ENCODE assay signal across 9 mouse cellular contexts in the genomic region with DNA sequence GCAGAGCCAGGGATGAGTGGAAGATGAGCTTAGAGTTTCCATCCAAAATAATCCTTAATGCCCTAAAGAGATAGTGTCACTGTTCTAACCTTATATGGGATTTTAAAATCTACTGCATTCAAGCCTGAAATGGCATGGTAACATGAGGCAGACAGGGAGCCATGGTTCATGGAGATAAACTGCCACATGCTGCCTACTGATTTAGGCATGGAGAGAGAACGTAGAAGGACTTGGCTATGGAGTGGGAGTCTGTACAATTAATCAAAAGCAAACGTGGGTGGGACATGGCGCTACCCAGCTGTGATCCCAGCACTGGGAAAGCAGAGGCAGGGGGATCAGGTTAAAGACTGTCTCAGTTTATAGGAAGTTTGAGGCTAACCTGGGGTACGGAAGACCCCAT. TPM values are rescaled to one million over a fixed set of nuclear protein-coding genes. Genes with fewer than 3 reads are reported as not detected.
A peak's percentile ranks its signal among the peaks of the same experiment; 100 is the strongest.
DNase-seq lines count a peak whose midpoint lies in the region; ATAC-seq and TF ChIP-seq lines count a peak whose summit lies in the region.
"Had no signal": no experiment of that assay in that cellular context is flagged by ENCODE, and none has a peak within 500 bp of the region (broad histone marks: within the 10 kb centered on the region; RNA-seq: fewer than 3 reads in every experiment).

No protein-coding gene starts in this region.

- no peak for TF ChIP-seq EP300 in CH12.LX (IDR thresholded peaks at IDR 0.05; ENCODE audit: low read length)

- no peak overlapping the region for H3K9ac ChIP-seq in heart, embryonic 12.5 days
- no peak overlapping the region for H3K9ac ChIP-seq in kidney, embryonic 16.5 days (replicated peaks; ENCODE audit: low read length)
- H3K9ac ChIP-seq in CH12.LX (ENCODE audit: insufficient read depth, low read depth): no peak overlapping the region
- no peak overlapping the region for H3K9ac ChIP-seq in forebrain, postnatal 0 days

- no peaks in the 10 kb centered on the region for H3K9me3 ChIP-seq in heart, embryonic 12.5 days (replicated peaks)
- H3K9me3 ChIP-seq in kidney, embryonic 16.5 days (ENCODE audit: low read length): 0 out of 2 replicates have a peak, but pooled peaks cover 3% of the 10 kb centered on the region
- H3K9me3 ChIP-seq in CH12.LX (replicated peaks; ENCODE audit: low read length): no peaks in the 10 kb centered on the region
- H3K9me3 ChIP-seq in forebrain, postnatal 0 days (ENCODE audit: low read length): no peaks in the 10 kb centered on the region

- H3K4me3 ChIP-seq in heart, embryonic 12.5 days: no peak overlapping the region
- no peak overlapping the region for H3K4me3 ChIP-seq in kidney, embryonic 16.5 days (ENCODE audit: low read length)
- no peak overlapping the region for H3K4me3 ChIP-seq in CH12.LX (replicated peaks in 1 of 3; ENCODE audit: low read depth in 2 of 3, low read length in 2 of 3, poor library complexity in 1 of 3)
- H3K4me3 ChIP-seq in forebrain, postnatal 0 days (ENCODE audit: low read depth, low read length): no peak overlapping the region

- TF ChIP-seq POLR2A in CH12.LX (IDR thresholded peaks at IDR 0.05; ENCODE audit: low read depth, low read length): no peak
- no peak for TF ChIP-seq POLR2A in brain, embryonic 14.5 days (IDR thresholded peaks at IDR 0.05; ENCODE audit: borderline replicate concordance, extremely low read depth, insufficient read depth, insufficient read length, poor library complexity, severe bottlenecking)

- no peak for TF ChIP-seq RAD21 in CH12.LX (IDR thresholded peaks at IDR 0.05; ENCODE audit: low read depth, low read length)

- no peak for TF ChIP-seq CTCF in CH12.LX (conservative IDR thresholded peaks at IDR 0.05 in 1 of 2, IDR thresholded peaks at IDR 0.05 in 1 of 2; ENCODE audit: low read depth in 2 of 2, low read length in 2 of 2)
- no peak for TF ChIP-seq CTCF in brain, embryonic 14.5 days (IDR thresholded peaks at IDR 0.05; ENCODE audit: borderline replicate concordance, extremely low read depth, insufficient read depth, insufficient read length)
- TF ChIP-seq CTCF in forebrain, postnatal 0 days (IDR thresholded peaks at IDR 0.05; ENCODE audit: low read depth): no peak

- H3K79me2 ChIP-seq in CH12.LX (replicated peaks; ENCODE audit: control insufficient read depth, extremely low read depth, insufficient read depth, poor library complexity, severe bottlenecking): no peaks in the 10 kb centered on the region

- H3K27ac ChIP-seq in heart, embryonic 12.5 days (ENCODE audit: poor library complexity, severe bottlenecking): no peak overlapping the region
- H3K27ac ChIP-seq in kidney, embryonic 16.5 days (ENCODE audit: low read length): peak overlapping the region; percentile 35
- H3K27ac ChIP-seq in CH12.LX (ENCODE audit: insufficient read depth, low read depth): no peak overlapping the region
- no peak overlapping the region for H3K27ac ChIP-seq in forebrain, postnatal 0 days (ENCODE audit: low read depth, low read length)

- DNase-seq in heart, adult 11 months: no peak
- DNase-seq in kidney, postnatal 10 days: no peak
- DNase-seq in CH12.LX (ENCODE audit: extremely low read depth): no peak
- DNase-seq in brain, embryonic 14.5 days (ENCODE audit: low read depth): peak; percentile 13
- DNase-seq in retina, postnatal 1 day: no peak
- no peak for DNase-seq in forebrain, postnatal 0 days
- DNase-seq: right cerebral cortex, postnatal 4 days had no signal

- dilution Hi-C loops in CH12.LX (cut with MboI; ENCODE audit: extremely low pct_ligation_motif_present, extremely low pct_unique_long_range_greater_than_20kb, low sequenced_read_pairs): no loop called here

- 0 out of 2 replicates have a peak overlapping the region, but pooled peaks have one; percentile 47 for H3K4me2 ChIP-seq in heart, embryonic 12.5 days
- H3K4me2 ChIP-seq in kidney, embryonic 16.5 days (replicated peaks; ENCODE audit: low read depth, low read length): peak overlapping the region; percentile 47
- peak overlapping the region; percentile 58 for H3K4me2 ChIP-seq in CH12.LX (ENCODE audit: insufficient read depth, low read depth, poor library complexity, severe bottlenecking)
- no peak overlapping the region for H3K4me2 ChIP-seq in forebrain, postnatal 0 days (ENCODE audit: low read depth)

- ATAC-seq in heart, embryonic 12.5 days (ENCODE audit: insufficient number of reproducible peaks, low FRiP score): no peak
- ATAC-seq in kidney, embryonic 16.5 days (ENCODE audit: low FRiP score, low TSS enrichment): peak; percentile 64
- no peak for ATAC-seq in forebrain, postnatal 0 days

- H3K4me1 ChIP-seq in heart, embryonic 12.5 days (replicated peaks): peaks cover 11% of the 10 kb centered on the region; the same call in 1 of the 2 replicates
- H3K4me1 ChIP-seq in kidney, embryonic 16.5 days (ENCODE audit: insufficient read depth, low read length): 0 out of 2 replicates have a peak, but pooled peaks cover 7% of the 10 kb centered on the region
- peaks cover 12 to 17% of the 10 kb centered on the region in 2 experiments for H3K4me1 ChIP-seq in CH12.LX (ENCODE audit: control insufficient read depth in 1 of 2, insufficient read depth in 2 of 2)
- 0 out of 2 replicates have a peak, but pooled peaks cover 3% of the 10 kb centered on the region for H3K4me1 ChIP-seq in forebrain, postnatal 0 days (ENCODE audit: insufficient read depth)

- in situ Hi-C loops in CH12.LX (cut with MboI; ENCODE audit: low pct_ligation_motif_present, low pct_unique_long_range_greater_than_20kb, low sequenced_read_pairs): no loop called here

- no peaks in the 10 kb centered on the region for H3K36me3 ChIP-seq in heart, embryonic 12.5 days
- no peaks in the 10 kb centered on the region for H3K36me3 ChIP-seq in kidney, embryonic 16.5 days (ENCODE audit: insufficient read depth, low read length)
- H3K36me3 ChIP-seq in CH12.LX (replicated peaks in 1 of 2; ENCODE audit: control insufficient read depth in 1 of 2, insufficient read depth in 1 of 2, low read length in 1 of 2): no peaks in the 10 kb centered on the region
- no peaks in the 10 kb centered on the region for H3K36me3 ChIP-seq in forebrain, postnatal 0 days (ENCODE audit: insufficient read depth)

- 74% methylated on average over 4 of the region's 4 CpGs for WGBS in heart, embryonic 12.5 days
- 48% methylated on average over 4 of the region's 4 CpGs for WGBS in kidney, embryonic 16.5 days
- 64% methylated on average over 4 of the region's 4 CpGs for WGBS in forebrain, postnatal 0 days

- H3K27me3 ChIP-seq in heart, embryonic 12.5 days (replicated peaks): no peaks in the 10 kb centered on the region
- H3K27me3 ChIP-seq in kidney, embryonic 16.5 days (ENCODE audit: insufficient read depth, low read length): no peaks in the 10 kb centered on the region
- no peaks in the 10 kb centered on the region for H3K27me3 ChIP-seq in CH12.LX (replicated peaks)
- H3K27me3 ChIP-seq in forebrain, postnatal 0 days (ENCODE audit: insufficient read depth, low read length): no peaks in the 10 kb centered on the region

TF ChIP-seq in CH12.LX, 34 proteins besides CTCF, POLR2A, EP300 and RAD21:
- no peak for TF ChIP-seq POLR2AphosphoS2 (IDR thresholded peaks at IDR 0.05; ENCODE audit: low read depth, low read length)
- no peak for TF ChIP-seq USF1 (IDR thresholded peaks at IDR 0.05; ENCODE audit: low read depth, low read length)
- TF ChIP-seq SMC3 (IDR thresholded peaks at IDR 0.05; ENCODE audit: low read depth, low read length): no peak
- TF ChIP-seq ZC3H11A (IDR thresholded peaks at IDR 0.05; ENCODE audit: low read depth, low read length): no peak
- no peak for TF ChIP-seq JUND (conservative IDR thresholded peaks at IDR 0.05; ENCODE audit: low read depth, low read length)
- no peak for TF ChIP-seq TBP (conservative IDR thresholded peaks at IDR 0.05; ENCODE audit: low read depth, low read length)
- TF ChIP-seq MAFK (IDR thresholded peaks at IDR 0.05; ENCODE audit: insufficient replicate concordance, low read length): no peak
- TF ChIP-seq BHLHE40 (IDR thresholded peaks at IDR 0.05; ENCODE audit: low read depth, low read length): no peak

RNA-seq across cellular contexts. Expression of a gene that starts 32.1 kb away (rescaled TPM):
- polyA plus RNA-seq in heart, embryonic 12.5 days (2016; fragmentation: Nextera tagmentation; extraction: Ambion mirVana): 6.7 and 7.8 TPM in 2 replicates
- 9.9 and 11.7 TPM in 2 replicates for polyA plus RNA-seq in kidney, embryonic 16.5 days (2015; fragmentation: Nextera tagmentation; extraction: Ambion mirVana)
- total RNA-seq in CH12.LX (2012; rRNA removed) (9.4 and 11.2 TPM in 2 replicates), CH12.LX (2014; rRNA removed) (18.2 and 20.1 TPM in 2 replicates)
- polyA plus RNA-seq in CH12.LX (2012; ENCODE audit: insufficient read length, low read depth): 10.2 and 13.3 TPM in 2 replicates
- 19.9 and 25.6 TPM in 2 replicates for polyA plus RNA-seq in brain, embryonic 14.5 days (2012; rRNA removed)
- 10.1 and 10.3 TPM in 2 replicates for total RNA-seq in forebrain, postnatal 0 days (2014; rRNA removed)
- polyA plus RNA-seq in forebrain, postnatal 0 days (2015; fragmentation: Nextera tagmentation; extraction: Ambion mirVana): 4.2 and 4.7 TPM in 2 replicates
